Mouse (Mus musculus) kidney, adult 2 months (tissue): ENCODE measurements around the gene Slc22a14.

ENCODE experiments used
- CTCF ChIP-seq: fragments of 200-500 bp; conservative IDR thresholded peaks from 2 replicates; pipeline ENCODE4 v1.5.1; 2011; ENCODE audit warnings: low read depth, mild to moderate bottlenecking, control low read depth, low read length, moderate library complexity, mixed read lengths; ENCODE audit not compliant: insufficient read depth, insufficient read length
- POLR2A ChIP-seq: fragments of 200-500 bp; IDR thresholded peaks from one replicate; pipeline ENCODE4 v1.6.1; 2011; ENCODE audit warnings: low read depth, low read length, control low read depth

GRCm38 (mm10) chr9:119231552-119231951, 133.8 kb downstream of the Slc22a14 start:
- TF ChIP-seq CTCF (no peak), POLR2A (no peak)
